Comparison of ENCODE assay signal across 14 mouse cellular contexts in the genomic region with DNA sequence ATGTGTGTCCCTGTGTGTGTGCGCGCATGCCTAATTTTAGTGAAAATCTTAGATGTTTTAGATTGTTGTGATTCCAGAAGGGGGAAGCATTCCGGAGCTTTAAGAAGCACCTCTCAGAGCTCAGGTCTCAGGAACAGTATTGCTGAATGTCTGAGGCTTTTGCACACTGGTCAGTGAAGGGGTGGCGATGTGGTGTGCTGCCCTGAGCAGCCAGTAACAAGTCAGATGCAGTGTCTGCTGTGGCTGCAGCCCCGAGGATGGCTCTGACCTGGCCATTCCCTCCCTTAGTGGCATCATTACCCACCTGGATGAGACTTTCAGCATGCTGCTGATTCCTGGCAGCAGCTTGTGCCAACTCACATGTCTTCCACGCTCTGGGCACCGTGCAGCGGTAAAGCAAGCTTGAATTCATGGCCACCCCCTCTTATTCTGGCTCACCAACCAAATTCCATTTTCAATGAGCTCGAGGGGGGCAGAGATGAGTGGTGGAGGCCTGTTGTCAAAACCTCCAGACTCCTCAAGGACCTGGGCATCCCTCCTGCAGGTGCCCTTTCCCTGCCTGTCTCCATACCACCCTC. TPM values are rescaled to one million over a fixed set of nuclear protein-coding genes. Genes with fewer than 3 reads are reported as not detected.
A peak's percentile ranks its signal among the peaks of the same experiment; 100 is the strongest.
DNase-seq lines count a peak whose midpoint lies in the region; ATAC-seq and TF ChIP-seq lines count a peak whose summit lies in the region.
"Had no signal": no experiment of that assay in that cellular context is flagged by ENCODE, and none has a peak within 500 bp of the region (broad histone marks: within the 10 kb centered on the region; RNA-seq: fewer than 3 reads in every experiment).

No protein-coding gene starts in this region.

- H3K27me3 ChIP-seq in kidney, postnatal 0 days (ENCODE audit: insufficient read depth, low read length) = no peaks in the 10 kb centered on the region
- H3K27me3 ChIP-seq in kidney, adult 2 months (replicated peaks; ENCODE audit: control insufficient read depth, insufficient read depth, low read length) = no peaks in the 10 kb centered on the region
- no peaks in the 10 kb centered on the region for H3K27me3 ChIP-seq in embryonic facial prominence, embryonic 11.5 days (ENCODE audit: control insufficient read depth, insufficient read depth, low read length)
- H3K27me3 ChIP-seq in limb, embryonic 12.5 days = no peaks in the 10 kb centered on the region
- H3K27me3 ChIP-seq: intestine, embryonic 15.5 days; liver, embryonic 13.5 days; neural tube, embryonic 12.5 days had no signal

- H3K9ac ChIP-seq in kidney, postnatal 0 days (ENCODE audit: low read depth, low read length) = 0 out of 2 replicates have a peak overlapping the region, but pooled peaks have one; percentile 20
- H3K9ac ChIP-seq in embryonic facial prominence, embryonic 11.5 days (replicated peaks; ENCODE audit: low read length) = no peak overlapping the region
- H3K9ac ChIP-seq in limb, embryonic 12.5 days (replicated peaks) = no peak overlapping the region
- H3K9ac ChIP-seq: intestine, embryonic 15.5 days; liver, embryonic 13.5 days; neural tube, embryonic 12.5 days had no signal

- WGBS in kidney, postnatal 0 days = 75% methylated on average over 9 of the region's 9 CpGs
- 69% methylated on average over 9 of the region's 9 CpGs for WGBS in kidney, adult 2 months
- WGBS in embryonic facial prominence, embryonic 11.5 days = 69% methylated on average over 9 of the region's 9 CpGs
- 80% methylated on average over 9 of the region's 9 CpGs for WGBS in limb, embryonic 12.5 days

- no peak overlapping the region for H3K4me2 ChIP-seq in kidney, postnatal 0 days (ENCODE audit: low read length)
- no peak overlapping the region for H3K4me2 ChIP-seq in embryonic facial prominence, embryonic 11.5 days (ENCODE audit: low read depth, low read length)
- H3K4me2 ChIP-seq in limb, embryonic 12.5 days = 0 out of 2 replicates have a peak overlapping the region, but pooled peaks have one; percentile 13
- H3K4me2 ChIP-seq: intestine, embryonic 15.5 days; liver, embryonic 13.5 days; neural tube, embryonic 12.5 days had no signal

- ATAC-seq in frontal cortex, adult (ENCODE audit: low TSS enrichment) = peak; percentile 51; the same call in 1 of the 2 replicates
- no peak for ATAC-seq in kidney, postnatal 0 days (replicated peaks; ENCODE audit: low FRiP score, low read depth)
- no peak for ATAC-seq in embryonic facial prominence, embryonic 11.5 days (replicated peaks; ENCODE audit: insufficient number of reproducible peaks, low FRiP score, low TSS enrichment, low read depth)
- no peak for ATAC-seq in limb, embryonic 12.5 days (ENCODE audit: insufficient number of reproducible peaks, insufficient read depth, low FRiP score, low TSS enrichment, low read depth)

- no peaks in the 10 kb centered on the region for H3K9me3 ChIP-seq in kidney, postnatal 0 days (replicated peaks; ENCODE audit: low read length)
- no peaks in the 10 kb centered on the region for H3K9me3 ChIP-seq in embryonic facial prominence, embryonic 11.5 days (replicated peaks; ENCODE audit: control insufficient read depth, low read length)
- no peaks in the 10 kb centered on the region for H3K9me3 ChIP-seq in limb, embryonic 12.5 days
- H3K9me3 ChIP-seq: intestine, embryonic 15.5 days; liver, embryonic 13.5 days; neural tube, embryonic 12.5 days had no signal

- H3K36me3 ChIP-seq in kidney, postnatal 0 days (ENCODE audit: insufficient read depth, low read length) = no peaks in the 10 kb centered on the region
- no peaks in the 10 kb centered on the region for H3K36me3 ChIP-seq in kidney, adult 2 months (ENCODE audit: control insufficient read depth, insufficient read depth, low read length)
- H3K36me3 ChIP-seq in embryonic facial prominence, embryonic 11.5 days (replicated peaks; ENCODE audit: control insufficient read depth, insufficient read depth, low read depth, low read length) = no peaks in the 10 kb centered on the region; the same call in 1 of the 2 replicates
- H3K36me3 ChIP-seq in limb, embryonic 12.5 days = peaks cover 31% of the 10 kb centered on the region
- H3K36me3 ChIP-seq: intestine, embryonic 15.5 days; liver, embryonic 13.5 days; neural tube, embryonic 12.5 days had no signal

- H3K4me1 ChIP-seq in kidney, postnatal 0 days (replicated peaks; ENCODE audit: insufficient read depth, low read length) = 0 out of 2 replicates have a peak, but pooled peaks cover 4% of the 10 kb centered on the region
- H3K4me1 ChIP-seq in kidney, adult 2 months (ENCODE audit: control insufficient read depth, insufficient read depth, low read length) = no peaks in the 10 kb centered on the region
- H3K4me1 ChIP-seq in embryonic facial prominence, embryonic 11.5 days (ENCODE audit: control insufficient read depth, insufficient read depth, low read length) = no peaks in the 10 kb centered on the region
- peaks cover 28% of the 10 kb centered on the region for H3K4me1 ChIP-seq in limb, embryonic 12.5 days (replicated peaks)
- H3K4me1 ChIP-seq: liver, embryonic 13.5 days; neural tube, embryonic 12.5 days had no signal

- no peak overlapping the region for H3K27ac ChIP-seq in kidney, postnatal 0 days
- H3K27ac ChIP-seq in kidney, adult 2 months (ENCODE audit: insufficient read depth, low read depth, low read length) = no peak overlapping the region
- H3K27ac ChIP-seq in embryonic facial prominence, embryonic 11.5 days (replicated peaks; ENCODE audit: low read depth, low read length) = 0 out of 2 replicates have a peak overlapping the region, but pooled peaks have one; percentile 31
- H3K27ac ChIP-seq in limb, embryonic 12.5 days = 0 out of 2 replicates have a peak overlapping the region, but pooled peaks have one; percentile 42
- H3K27ac ChIP-seq: intestine, embryonic 15.5 days; liver, embryonic 13.5 days; neural tube, embryonic 12.5 days had no signal

- TF ChIP-seq POLR2A in kidney, adult 2 months (IDR thresholded peaks at IDR 0.05; ENCODE audit: low read depth, low read length) = no peak

- TF ChIP-seq CTCF in kidney, postnatal 0 days (IDR thresholded peaks at IDR 0.05; ENCODE audit: low read depth) = no peak
- no peak for TF ChIP-seq CTCF in kidney, adult 2 months (conservative IDR thresholded peaks at IDR 0.05; ENCODE audit: insufficient read depth, insufficient read length, low read depth, low read length)

- no peak for DNase-seq in frontal cortex, postnatal 10 days (ENCODE audit: low spot score in 2 of 2)
- DNase-seq in kidney, postnatal 0 days (ENCODE audit: low spot score) = no peak
- no peak for DNase-seq in kidney, adult 2 months
- DNase-seq in embryonic facial prominence, embryonic 11.5 days (ENCODE audit: low spot score) = no peak
- DNase-seq in yolk sac, embryonic 10.5 days (ENCODE audit: low spot score) = no peak
- no peak for DNase-seq in urinary bladder, postnatal 14 days (ENCODE audit: low spot score)
- DNase-seq: cerebellum, adult 11-12 months; kidney, postnatal 14 days; liver, embryonic 13.5 days; thymus, adult 18-20 months had no signal

- no peak overlapping the region for H3K4me3 ChIP-seq in kidney, postnatal 0 days (replicated peaks; ENCODE audit: low read depth, low read length)
- H3K4me3 ChIP-seq in kidney, adult 2 months (ENCODE audit: insufficient read depth, low read depth, low read length) = no peak overlapping the region
- no peak overlapping the region for H3K4me3 ChIP-seq in embryonic facial prominence, embryonic 11.5 days (ENCODE audit: low read depth, low read length)
- H3K4me3 ChIP-seq in limb, embryonic 12.5 days (replicated peaks) = no peak overlapping the region
- H3K4me3 ChIP-seq: intestine, embryonic 15.5 days; liver, embryonic 13.5 days; neural tube, embryonic 12.5 days had no signal

RNA-seq across cellular contexts. Expression of a gene that starts 44.2 kb away (rescaled TPM):
- polyA plus RNA-seq in kidney, postnatal 0 days (2015; fragmentation: Nextera tagmentation; extraction: Ambion mirVana) = 4.4 TPM in 2 replicates
- polyA plus RNA-seq in kidney, adult 2 months (2012; rRNA removed) = 1.5 and 2.3 TPM in 2 replicates
- polyA plus RNA-seq in embryonic facial prominence, embryonic 11.5 days (2014; fragmentation: Nextera tagmentation; extraction: Ambion mirVana) = 52.3 and 59.4 TPM in 2 replicates
- polyA plus RNA-seq in limb, embryonic 12.5 days (2016; fragmentation: Nextera tagmentation; extraction: Ambion mirVana) = 45.3 and 50.4 TPM in 2 replicates

Comparison
In these comparisons a context has a peak if more than half of its experiments do, and no peak if none do; other contexts are left out.
1. H3K27ac ChIP-seq: peak in embryonic facial prominence, embryonic 11.5 days (single experiment) and limb, embryonic 12.5 days (single experiment); none in kidney, postnatal 0 days (single experiment) and kidney, adult 2 months (single experiment).